Mouse (Mus musculus) layer of hippocampus, postnatal 14 days (tissue): Measurements from ENCODE around the gene Rsrc1. TPM values are rescaled to one million over a fixed set of nuclear protein-coding genes. Genes with fewer than 3 reads are reported as not detected.

Source experiments
- DNase-seq, 2 experiments: peaks; one replicate each; pipeline ENCODE4 v3.0.0; 2021 to 2022; ENCODE audit warnings: low spot score in 2 of 2, mixed read lengths in 1 of 2
- long read RNA-seq, 2 experiments: library from polyadenylated mRNA; stranded (forward); transcript quantifications; one replicate each; pipeline ENCODE4 v2.0.0; 2021
- total RNA-seq, 2 experiments: library from RNA; stranded (reverse); gene quantifications; 2 replicates each; pipeline ENCODE4 v1.2.3; 2021

Gene Rsrc1
- total RNA-seq, result 10 to 100 TPM; 32.1 to 33.3 TPM
- long read RNA-seq, experiment 1, transcript Rsrc1-203 (10 exons, 3,224 nt), result major isoform, 17 of 23 reads
- long read RNA-seq, experiment 1, partial matches to known transcripts, result 1 of 23 reads
- long read RNA-seq, experiment 1, other reads (novel, unspliced or antisense), result 5 of 23 reads
- long read RNA-seq, experiment 2, transcript Rsrc1-203 (10 exons, 3,224 nt), result major isoform, 14 of 25 reads
- long read RNA-seq, experiment 2, partial matches to known transcripts, result 0 of 25 reads
- long read RNA-seq, experiment 2, other reads (novel, unspliced or antisense), result 8 of 25 reads

- peak in 1 of 2 experiments; percentile 9 for DNase-seq
Observed at GRCm38 (mm10) chr3:66981101-66981661, at the start of gene Rsrc1. Rsrc1 (plus strand) TSS chr3:66981390.

- DNase-seq, result no peak
Observed at GRCm38 (mm10) chr3:66939675-66940074, 41.5 kb upstream of the Rsrc1 start.

- DNase-seq, result no peak
Observed at GRCm38 (mm10) chr3:66955126-66955525, 26.1 kb upstream of the Rsrc1 start.

GRCm38 (mm10) chr3:66959972-66960371 is 21.2 kb upstream of the Rsrc1 start:
- no peak for DNase-seq

- DNase-seq, result no peak
Observed at GRCm38 (mm10) chr3:66964884-66965283, 16.3 kb upstream of the Rsrc1 start.

- DNase-seq, result no peak
Observed at GRCm38 (mm10) chr3:66967508-66967907, 13.7 kb upstream of the Rsrc1 start.

GRCm38 (mm10) chr3:66970261-66970660 is 10.9 kb upstream of the Rsrc1 start:
- no peak for DNase-seq

GRCm38 (mm10) chr3:66970661-66971331 is 10.4 kb upstream of the Rsrc1 start:
- DNase-seq, result no peak

- DNase-seq, result peak in 1 of 2 experiments; percentile 5
Observed at GRCm38 (mm10) chr3:66972191-66972950, 8.8 kb upstream of the Rsrc1 start.

GRCm38 (mm10) chr3:66973391-66973943 is 7.7 kb upstream of the Rsrc1 start:
- peak in 1 of 2 experiments; percentile 23 for DNase-seq

- peak in 1 of 2 experiments; percentile 3 for DNase-seq
Observed at GRCm38 (mm10) chr3:66974501-66974900, 6.7 kb upstream of the Rsrc1 start.

- peak in 1 of 2 experiments; percentile 15 for DNase-seq
Observed at GRCm38 (mm10) chr3:66976889-66977615, 4.1 kb upstream of the Rsrc1 start.

- no peak for DNase-seq
Observed at GRCm38 (mm10) chr3:66977811-66978456, 3.3 kb upstream of the Rsrc1 start.

GRCm38 (mm10) chr3:66978457-66979381 is 2.5 kb upstream of the Rsrc1 start:
- DNase-seq, result peak in 1 of 2 experiments; percentile 7

GRCm38 (mm10) chr3:66979491-66979890 is 1.7 kb upstream of the Rsrc1 start:
- DNase-seq, result no peak

- no peak for DNase-seq
Observed at GRCm38 (mm10) chr3:66980111-66980975, 847 bp upstream of the Rsrc1 start.

- DNase-seq, result peak in 1 of 2 experiments; percentile 8
Observed at GRCm38 (mm10) chr3:66981706-66982105, 516 bp downstream of the Rsrc1 start, which contains the start of gene Shox2. Shox2 (minus strand) TSS chr3:66981771.
